Mouse (Mus musculus) left cerebral cortex, postnatal 36 days (tissue): ENCODE data around the gene Hist1h2bj. TPM values are rescaled to one million over a fixed set of nuclear protein-coding genes. Genes with fewer than 3 reads are reported as not detected.

Experiments
- DNase-seq, 2 experiments: peaks; one replicate each; pipeline ENCODE4 v3.0.0; 2021 to 2022; ENCODE audit warnings: low spot score in 2 of 2, mixed read lengths in 1 of 2
- intact Hi-C: fragments of 180-260 bp; cut with DNase I; formaldehyde crosslinking; loops from one replicate; pipeline ENCODE4 v1.15.1; 2025
- total RNA-seq, 2 experiments: library from RNA; stranded (reverse); gene quantifications; 2 replicates each; pipeline ENCODE4 v1.2.3; 2021

Hist1h2bj gene
- total RNA-seq = 10 to 100 TPM; 11.8 to 12.9 TPM

DNA sequence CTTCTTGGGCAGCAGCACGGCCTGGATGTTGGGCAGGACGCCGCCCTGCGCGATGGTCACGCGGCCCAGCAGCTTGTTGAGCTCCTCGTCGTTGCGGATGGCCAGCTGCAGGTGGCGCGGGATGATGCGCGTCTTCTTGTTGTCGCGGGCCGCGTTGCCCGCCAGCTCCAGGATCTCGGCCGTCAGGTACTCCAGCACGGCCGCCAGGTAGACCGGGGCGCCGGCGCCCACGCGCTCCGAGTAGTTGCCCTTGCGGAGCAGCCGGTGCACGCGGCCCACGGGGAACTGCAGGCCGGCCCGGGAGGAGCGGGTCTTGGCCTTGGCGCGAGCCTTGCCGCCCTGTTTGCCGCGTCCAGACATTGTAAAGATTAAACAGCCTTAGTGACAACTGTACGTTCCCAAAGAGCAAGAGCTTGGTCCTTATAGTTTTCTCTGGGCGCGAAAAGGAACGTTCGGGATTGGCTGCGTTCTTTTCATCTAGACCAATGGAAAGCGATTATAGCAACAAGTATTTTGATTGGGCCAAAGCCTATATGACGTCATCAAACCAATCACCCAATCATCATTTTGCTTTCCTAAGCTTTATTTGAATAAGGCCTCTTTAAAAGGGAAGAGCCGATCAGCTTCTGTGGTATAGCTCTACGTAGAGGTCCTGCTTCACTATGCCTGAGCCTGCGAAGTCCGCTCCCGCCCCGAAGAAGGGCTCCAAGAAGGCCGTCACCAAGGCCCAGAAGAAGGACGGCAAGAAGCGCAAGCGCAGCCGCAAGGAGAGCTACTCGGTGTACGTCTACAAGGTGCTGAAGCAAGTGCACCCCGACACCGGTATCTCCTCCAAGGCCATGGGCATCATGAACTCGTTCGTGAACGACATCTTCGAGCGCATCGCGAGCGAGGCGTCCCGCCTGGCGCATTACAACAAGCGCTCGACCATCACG lies at the start of gene Hist1h2bj, which contains the start of gene Hist1h2ag:
Gene Hist1h2bj, plus strand, starts transcription at position 647 of the 935 bp plus-strand sequence.
Gene Hist1h2ag, minus strand, starts transcription at position 377 of the 935 bp plus-strand sequence.
- intact Hi-C loops = loop anchor here (5.0 kb wide), 5 partner anchors 326 to 1704 kb away; partner anchors contain the start of genes Hist1h1e, Hist1h1t, Hist1h2af and Hist1h2ai
- peak; percentile 86 to 90 for DNase-seq

DNA sequence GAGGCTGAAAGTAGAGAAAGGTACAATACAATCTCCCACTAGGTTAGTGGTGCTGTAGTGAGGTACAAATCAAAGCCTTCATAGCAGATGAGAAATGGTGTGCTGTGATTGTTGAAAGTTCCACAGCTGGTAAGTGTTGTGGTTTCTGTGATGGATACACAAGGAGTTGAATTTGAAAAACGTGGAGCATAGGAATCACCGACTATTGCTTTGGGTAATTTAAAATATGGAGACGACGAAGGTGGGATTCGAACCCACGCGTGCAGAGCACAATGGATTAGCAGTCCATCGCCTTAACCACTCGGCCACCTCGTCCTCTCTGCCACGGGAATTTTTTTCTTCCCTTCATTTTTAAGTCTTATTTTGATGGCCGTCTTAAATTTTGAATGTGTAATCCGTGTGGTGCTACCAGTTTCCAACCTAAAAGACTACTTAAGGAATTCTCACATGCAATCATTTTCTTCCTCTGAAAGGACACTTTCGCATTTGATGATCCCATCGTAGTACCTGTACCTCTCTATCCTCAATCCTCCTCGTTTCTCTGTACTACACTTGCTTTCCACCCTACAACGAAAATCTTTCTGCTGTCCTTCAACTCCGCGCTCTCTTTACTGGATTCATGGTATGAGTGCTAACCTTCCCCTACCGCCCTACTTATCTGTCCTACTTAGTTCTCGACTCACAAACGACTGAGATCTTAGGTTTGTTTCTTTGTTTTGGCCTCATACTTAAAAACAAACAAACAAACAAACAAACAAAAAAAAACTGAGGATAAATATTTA lies 48.9 kb upstream of the Hist1h2bj start:
- DNase-seq = peak in 1 of 2 experiments; percentile 31

DNA sequence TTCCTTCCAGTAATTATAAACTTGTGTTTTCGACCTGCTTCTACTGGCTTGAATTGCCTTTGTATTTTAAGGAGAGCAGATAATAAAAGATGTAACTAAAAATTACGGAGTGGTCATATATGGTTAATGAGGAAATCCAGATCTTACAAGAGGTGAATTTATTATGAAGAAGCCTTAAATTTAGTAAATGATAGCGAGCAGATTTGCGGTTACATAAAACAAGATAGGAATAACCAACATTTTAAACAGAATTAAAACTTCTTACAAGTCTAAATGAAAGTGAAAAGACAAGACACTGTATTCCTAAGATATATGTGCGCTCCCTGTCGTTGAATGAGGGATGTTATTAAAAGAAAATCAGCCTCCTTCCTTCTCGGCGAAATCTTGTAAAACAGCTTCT lies 48.1 kb upstream of the Hist1h2bj start:
- intact Hi-C loops = loop anchor here (5.0 kb wide), 1 partner anchor 78 kb away; no protein-coding TSS in a partner anchor
- no peak for DNase-seq

More for the DNA sequence above, 48.9 kb upstream of the Hist1h2bj start:
- intact Hi-C loops = no loop called here

DNA sequence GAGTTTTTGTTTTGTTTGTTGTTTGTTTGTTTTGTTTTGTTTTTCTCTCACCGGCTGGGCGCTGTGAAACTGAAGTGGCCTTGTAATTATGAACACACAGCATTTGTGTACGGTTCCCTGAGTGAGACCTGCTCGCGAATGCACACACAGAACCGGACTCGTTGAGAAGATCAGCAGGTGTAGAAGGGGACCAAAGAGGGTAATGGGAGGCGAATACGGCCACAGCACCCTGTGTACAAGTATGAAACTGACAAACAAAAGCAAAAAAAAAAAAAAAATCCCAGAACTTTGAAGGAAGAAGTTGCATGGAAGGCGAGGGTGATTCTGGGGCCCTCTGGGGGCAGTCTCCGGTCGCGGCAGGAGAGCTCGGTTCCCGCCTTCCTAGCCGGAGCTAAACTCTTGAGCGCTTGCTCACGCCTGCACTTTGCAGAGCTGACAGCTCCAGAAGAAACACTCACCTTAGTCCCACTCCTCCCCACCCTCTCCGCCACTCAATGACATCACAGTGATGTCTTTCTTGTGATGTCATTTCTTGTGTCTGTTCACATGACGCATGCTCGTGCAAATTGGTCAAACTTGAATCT lies 47.6 kb upstream of the Hist1h2bj start:
- intact Hi-C loops = loop anchor here (5.0 kb wide), 1 partner anchor 78 kb away; no protein-coding TSS in a partner anchor
- no peak for DNase-seq

DNA sequence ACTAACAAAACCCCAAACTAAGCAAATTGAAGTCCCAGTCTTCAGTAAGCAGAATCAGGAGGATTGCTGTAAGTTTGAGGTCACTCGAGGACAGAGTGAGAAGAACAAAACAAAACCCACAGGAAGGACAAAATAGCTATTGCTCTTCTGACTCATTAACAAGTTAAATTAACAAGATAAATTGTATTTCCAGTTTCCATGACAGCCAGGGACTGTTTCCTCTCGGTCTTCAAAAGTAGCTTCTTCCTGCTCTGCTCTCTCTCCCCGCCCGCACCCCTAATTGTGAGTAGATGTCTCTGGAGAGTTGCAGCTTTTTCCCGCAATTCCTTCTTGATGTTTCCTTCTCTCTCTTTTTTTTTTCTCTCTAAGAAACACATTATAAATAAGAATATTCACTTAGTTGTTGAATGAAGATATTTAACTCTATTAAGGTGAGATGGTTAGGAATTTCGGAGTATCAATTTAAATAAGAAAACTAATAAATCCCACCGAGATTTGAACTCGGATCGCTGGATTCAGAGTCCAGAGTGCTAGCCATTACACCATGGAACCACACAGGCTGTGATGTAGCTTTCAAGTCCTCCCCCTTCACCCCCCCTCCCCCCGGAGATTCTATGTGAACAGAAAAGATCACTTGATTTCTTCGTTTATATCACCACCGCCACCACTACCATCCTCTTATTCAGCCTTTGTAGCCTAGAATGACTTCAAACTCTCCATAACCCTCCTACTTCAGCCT lies 46.7 kb upstream of the Hist1h2bj start:
- intact Hi-C loops = loop anchor here (5.0 kb wide), 1 partner anchor 79 kb away; no protein-coding TSS in a partner anchor
- no peak for DNase-seq

DNA sequence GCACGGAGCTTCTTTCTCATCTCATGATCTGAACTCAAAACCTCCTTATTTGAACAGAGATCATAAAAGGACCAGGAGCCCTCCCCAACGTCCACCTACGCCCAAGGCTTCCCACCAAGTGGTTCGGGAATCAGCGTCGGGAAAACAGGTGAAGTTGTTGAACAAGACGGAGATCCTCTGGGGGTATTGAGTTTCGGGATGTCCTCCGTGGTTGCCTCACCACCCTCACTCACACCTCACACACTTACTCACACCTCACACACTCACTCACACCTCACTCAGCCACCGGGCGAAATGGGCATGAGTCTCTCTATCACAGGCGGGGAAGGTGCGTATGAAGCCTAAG lies 46.2 kb upstream of the Hist1h2bj start:
- intact Hi-C loops = loop anchor here (5.0 kb wide), 1 partner anchor 80 kb away; no protein-coding TSS in a partner anchor
- DNase-seq = peak in 1 of 2 experiments; percentile 16

DNA sequence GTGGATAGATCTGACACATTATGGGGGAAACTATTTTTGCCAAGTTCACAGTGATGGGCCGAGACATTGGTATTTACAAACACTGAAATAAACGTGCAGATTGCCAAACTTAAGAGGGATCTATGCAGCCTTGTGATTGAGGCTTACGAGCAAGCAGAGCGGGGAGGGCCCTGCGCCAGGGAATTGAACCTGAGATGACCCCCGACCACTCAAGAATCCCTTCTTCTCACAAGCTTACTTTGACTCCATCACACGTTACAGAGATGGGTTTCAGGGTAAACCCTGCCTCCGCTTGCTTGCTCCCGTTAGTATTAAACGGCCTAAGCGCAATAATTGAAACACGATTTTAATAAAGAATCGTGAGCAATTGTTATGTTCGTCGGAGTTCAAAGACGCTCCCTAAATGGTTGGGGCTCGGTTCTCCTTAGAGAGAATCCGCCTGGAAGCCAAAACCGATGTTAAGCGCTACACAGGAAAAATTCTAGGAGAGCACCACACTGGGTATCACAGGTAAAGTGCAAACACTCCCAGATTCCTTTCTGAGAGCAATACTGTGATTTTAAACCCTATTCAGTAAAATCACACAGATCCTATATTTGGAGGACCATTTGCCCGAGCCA lies 45.7 kb upstream of the Hist1h2bj start:
- intact Hi-C loops = loop anchor here (5.0 kb wide), 1 partner anchor 80 kb away; no protein-coding TSS in a partner anchor
- DNase-seq = no peak

DNA sequence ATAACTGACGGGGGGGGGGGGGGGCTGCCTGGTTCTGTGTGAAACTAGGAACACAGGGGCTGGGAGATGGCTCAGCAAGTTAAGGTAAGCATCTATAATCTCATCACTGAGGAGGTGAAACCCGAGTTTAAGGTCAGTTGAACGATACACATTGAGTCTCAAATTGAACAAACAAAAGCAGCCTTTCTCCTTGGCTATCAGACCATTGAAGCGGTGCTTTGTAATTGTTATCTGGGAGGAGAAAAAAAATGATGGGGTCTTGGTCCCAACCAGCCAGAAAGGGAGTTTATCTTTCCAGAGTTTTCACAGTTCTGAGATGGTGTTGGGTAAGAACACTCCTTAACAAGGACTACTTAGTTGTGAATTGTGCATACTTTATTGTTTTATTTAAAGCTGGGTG lies 45.2 kb upstream of the Hist1h2bj start:
- intact Hi-C loops = loop anchor here (2.0 to 5.0 kb wide), 2 partner anchors 15 to 81 kb away; no protein-coding TSS in a partner anchor
- DNase-seq = no peak

DNA sequence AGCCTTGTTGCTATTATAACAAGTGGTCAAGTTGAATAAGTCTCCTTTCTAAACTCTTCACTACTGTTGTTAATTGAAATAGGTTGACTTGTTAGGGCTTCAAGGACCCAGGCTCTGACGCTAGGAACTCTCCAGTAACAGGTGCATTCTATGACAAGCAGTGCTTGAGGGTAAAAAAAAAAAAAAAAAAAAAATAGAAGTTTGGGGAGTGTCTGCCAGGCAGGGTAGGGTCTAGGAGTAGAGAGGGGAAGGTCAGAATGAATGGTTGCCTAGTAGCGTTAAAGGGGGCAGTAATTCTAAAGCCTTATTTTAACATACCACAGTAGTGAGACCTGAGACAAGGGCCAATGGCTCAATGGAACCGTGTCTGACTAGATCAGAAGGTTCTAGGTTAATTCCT lies 44.6 kb upstream of the Hist1h2bj start:
- intact Hi-C loops = loop anchor here (2.0 to 5.0 kb wide), 2 partner anchors 14 to 81 kb away; no protein-coding TSS in a partner anchor
- DNase-seq = no peak

DNA sequence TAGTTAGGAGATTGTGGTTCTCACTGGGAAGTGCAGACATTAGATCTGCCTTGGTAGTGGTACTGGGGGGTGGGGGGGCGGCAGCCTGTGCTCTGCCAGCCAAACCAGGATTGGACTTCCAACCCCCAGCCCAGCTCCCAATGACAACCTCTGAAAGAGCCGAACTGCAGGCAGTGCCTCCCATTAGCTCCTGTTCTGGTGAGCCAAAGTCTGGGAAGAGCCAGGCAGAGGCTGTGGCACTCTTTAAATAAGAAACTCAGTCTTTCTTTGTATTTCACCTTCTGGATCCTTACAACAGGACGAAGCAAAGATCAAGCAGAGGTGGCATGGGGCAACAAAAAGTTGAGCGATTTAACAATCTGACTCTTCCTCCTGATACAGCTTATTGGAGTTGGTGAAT lies 43.9 kb upstream of the Hist1h2bj start:
- DNase-seq = no peak
- intact Hi-C loops = loop anchor here (2.0 to 5.0 kb wide), 2 partner anchors 14 to 82 kb away; no protein-coding TSS in a partner anchor

DNA sequence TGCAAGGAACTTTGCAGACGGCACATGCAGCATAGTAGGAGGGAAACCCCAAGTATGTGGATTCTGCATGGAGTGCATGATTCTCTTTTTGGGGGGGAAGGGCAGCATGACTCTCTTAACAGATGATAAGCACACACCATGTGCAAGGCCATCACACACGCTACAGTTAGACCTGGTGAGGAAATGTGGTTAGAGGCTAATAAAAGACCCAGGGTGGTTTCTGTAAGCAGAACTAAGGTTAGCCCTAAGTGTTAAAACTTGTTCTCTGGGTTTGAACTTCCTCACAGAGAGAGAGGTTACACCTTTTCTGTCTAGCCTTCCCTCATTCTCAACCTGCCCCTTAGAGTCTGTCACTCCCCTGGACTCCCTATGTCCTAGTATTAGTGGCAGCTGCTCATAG lies 41.7 kb upstream of the Hist1h2bj start:
- intact Hi-C loops = no loop called here
- no peak for DNase-seq

DNA sequence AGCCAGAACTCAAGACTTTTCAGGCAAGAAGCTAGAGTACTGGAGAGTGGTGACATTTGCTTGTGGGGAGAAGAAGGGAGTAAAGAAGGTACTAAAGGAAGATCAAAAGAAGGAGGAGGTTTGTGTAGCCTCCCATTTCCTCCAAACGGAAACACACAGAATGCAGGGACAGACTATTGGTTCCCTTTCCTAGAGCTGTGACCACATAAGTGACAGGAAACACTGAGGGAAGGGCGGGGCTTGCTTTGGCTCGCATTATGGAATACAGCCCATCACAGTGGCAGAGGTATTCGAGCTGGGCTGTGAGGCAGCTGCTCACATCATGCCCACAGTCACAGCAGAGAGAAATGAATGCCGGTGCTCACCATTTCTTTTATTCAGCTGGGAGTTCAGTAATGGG lies 41.2 kb upstream of the Hist1h2bj start:
- intact Hi-C loops = no loop called here

DNA sequence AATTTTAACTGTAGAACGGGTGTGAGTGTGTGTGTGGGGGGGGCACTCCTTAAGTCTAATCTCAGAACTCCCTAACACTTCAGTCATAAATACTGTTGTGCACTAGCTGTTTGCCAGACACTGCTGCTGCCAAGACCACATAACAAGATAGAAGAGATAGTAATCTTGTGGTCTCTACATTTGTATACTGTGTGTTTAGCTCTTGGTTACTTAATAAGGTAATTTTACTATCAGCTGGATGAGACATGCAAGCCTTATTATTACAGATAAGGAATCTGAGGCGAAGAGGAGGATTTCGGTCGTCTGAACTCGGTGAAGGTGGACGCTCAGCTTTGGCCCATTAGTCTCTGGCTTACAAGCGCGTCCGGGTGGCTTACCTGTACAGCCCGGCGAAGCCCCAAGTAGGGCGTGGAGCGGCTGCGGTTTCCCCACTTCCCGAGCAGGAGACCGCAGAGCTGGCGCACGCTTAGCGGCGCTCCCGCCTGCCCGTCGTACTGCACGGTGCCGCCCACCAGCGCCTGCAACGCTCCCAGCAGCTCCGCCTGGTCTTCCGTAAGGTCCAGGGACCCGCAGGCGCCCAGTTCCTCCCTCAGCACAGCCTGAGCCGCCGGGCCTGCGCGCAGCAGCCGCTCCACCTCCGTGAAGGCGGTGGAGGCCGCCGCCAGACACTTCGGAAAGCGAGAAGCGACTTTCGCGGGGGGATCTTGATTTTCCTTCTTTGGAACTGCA lies 37.2 kb upstream of the Hist1h2bj start:
- intact Hi-C loops = no loop called here
- peak in 1 of 2 experiments; percentile 36 for DNase-seq

More for the DNA sequence above, 41.2 kb upstream of the Hist1h2bj start:
- DNase-seq = no peak

DNA sequence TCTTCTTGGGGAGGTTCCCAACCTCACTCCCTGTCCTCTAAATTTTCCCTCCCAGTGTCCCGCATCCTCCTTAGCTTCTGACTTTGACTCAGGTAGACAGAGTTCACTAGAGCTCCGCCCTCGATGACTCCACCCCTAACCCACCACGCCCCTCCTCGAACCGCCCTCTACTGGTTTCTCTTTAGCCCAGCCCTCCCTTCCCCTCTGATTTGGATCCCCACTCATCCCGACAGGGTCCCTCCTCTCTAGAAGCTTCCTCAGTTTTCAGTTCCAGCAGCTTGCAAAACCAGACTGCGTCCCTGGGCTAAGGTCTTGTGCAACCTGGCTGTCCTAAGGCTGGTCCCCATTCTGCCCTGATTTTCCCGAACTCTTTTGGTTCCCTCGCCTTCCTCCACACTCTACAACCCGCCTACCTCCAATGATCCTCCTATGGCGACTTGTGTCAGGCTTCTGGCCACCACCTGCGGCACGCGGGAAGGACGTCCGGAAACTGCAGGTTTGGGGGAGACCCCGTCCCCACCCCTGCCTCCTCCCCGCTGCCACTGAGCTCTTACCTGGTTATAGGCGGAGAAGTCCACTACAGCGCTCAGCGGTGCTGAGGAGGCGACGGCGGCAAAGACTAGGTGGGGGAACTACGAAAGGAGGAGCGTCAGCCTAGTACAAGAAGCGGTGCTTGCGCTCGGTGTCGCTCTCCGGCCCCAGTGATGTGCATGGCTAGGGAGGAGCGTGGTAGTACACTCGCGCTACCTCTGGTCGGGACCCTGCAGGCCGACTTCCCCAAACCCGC lies 36.5 kb upstream of the Hist1h2bj start:
- no peak for DNase-seq
- intact Hi-C loops = no loop called here

DNA sequence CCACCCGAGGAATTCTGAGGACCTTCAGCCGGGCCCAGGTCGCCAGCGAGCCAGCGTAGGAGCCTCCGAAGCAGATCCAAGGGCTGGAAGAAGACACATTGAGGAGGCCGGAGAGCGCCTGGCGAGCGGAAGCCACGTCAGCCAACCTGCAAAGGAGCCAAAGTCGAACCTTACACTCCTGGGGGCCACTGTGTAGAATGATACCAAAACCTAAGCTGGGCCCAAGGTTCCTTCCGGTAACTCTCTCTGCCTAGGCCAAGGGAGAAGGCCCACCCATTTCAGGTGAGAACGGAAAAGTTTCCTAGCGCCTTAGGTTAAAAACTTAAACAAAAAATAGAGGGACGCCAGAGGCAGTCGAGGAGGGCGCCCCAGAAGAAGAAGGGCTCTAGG lies 35.9 kb upstream of the Hist1h2bj start:
- intact Hi-C loops = no loop called here
- DNase-seq = no peak

DNA sequence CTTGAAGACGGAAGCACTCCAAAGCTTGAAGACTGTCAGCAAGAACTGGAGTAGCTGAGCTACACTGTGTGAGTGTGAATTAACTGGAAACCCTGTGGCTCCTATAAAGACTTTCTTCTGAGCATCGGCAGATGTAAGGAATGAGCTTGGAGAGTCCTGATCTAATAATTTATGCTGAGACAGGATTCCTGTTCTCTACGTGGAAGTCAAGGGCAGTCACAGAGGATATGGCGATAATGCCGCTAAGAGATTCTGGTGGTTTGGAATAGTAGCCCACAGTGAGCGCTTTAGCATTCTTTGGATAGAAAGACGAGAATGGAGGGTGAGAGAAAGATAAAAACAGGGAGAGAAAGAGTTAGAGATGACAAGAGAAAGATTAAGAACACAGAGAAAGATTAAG lies 35.1 kb upstream of the Hist1h2bj start:
- intact Hi-C loops = no loop called here
- no peak for DNase-seq

DNA sequence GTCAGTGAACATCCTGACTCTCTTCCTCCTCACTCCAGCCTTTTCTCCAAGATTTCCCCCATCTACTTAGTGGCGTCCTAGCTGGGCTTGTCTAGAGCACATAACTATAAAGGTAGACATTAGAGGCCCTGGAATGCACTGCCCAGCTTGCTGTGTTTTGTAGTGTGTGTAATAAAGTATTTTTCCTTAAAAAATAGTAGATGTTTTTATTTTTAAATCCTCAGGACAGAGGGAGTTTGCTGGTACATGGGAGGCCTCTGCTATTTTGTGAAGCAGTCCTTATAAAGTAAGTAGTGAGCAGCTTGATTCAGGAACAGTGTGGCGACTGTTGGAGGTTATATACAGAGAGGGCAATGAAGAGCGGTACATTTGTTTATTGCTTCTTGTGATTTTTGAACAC lies 34.3 kb upstream of the Hist1h2bj start:
- intact Hi-C loops = no loop called here
- no peak for DNase-seq
